Mouse (Mus musculus) lung, adult 2 months (tissue): Measurements from ENCODE around the gene Slc25a29.

ENCODE experiments used
- CTCF ChIP-seq: fragments of 200-500 bp; IDR thresholded peaks from 2 replicates; pipeline ENCODE4 v1.5.1; 2011; ENCODE audit warnings: mild to moderate bottlenecking, low read length, control low read depth; ENCODE audit not compliant: insufficient read depth
- POLR2A ChIP-seq: fragments of 200-500 bp; IDR thresholded peaks from 2 replicates; pipeline ENCODE4 v1.6.1; 2011; ENCODE audit warnings: low read depth, mild to moderate bottlenecking, control low read depth, low read length, borderline replicate concordance; ENCODE audit errors: extremely low read depth

DNA sequence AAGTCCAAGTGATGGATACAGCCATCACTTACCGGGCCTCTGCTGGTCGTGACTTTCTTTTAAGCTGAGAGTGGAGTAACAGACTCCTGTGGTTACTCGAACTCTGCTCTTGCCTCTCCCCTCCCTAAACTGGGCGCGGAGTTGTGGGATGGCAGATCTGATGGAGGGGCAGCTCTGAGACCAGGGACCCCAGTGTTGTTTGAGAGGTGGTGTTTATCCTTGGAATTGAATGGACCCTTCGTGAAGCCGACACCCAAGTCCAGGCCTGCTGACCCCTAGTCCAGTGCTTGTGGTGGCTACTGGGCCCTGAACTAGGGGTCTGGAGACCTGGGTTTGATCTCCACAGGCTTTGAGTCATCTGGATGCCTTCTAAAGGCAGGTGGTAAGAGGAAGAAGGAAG, 1.0 kb upstream of the Slc25a29 start:
- TF ChIP-seq CTCF (no peak), POLR2A (no peak)
